Mouse (Mus musculus): Measurements from ENCODE around the gene Pign.

The Pign gene

GRCm38 (mm10) chr1:105556078-105556477 is 107.4 kb downstream of the Pign start:
- DNase-seq, result no peak

- DNase-seq, result no peak
These were observed 108.2 kb downstream of the Pign start for GRCm38 (mm10) chr1:105555192-105555718.

GRCm38 (mm10) chr1:105553130-105553529 is 110.3 kb downstream of the Pign start:
- no peak for DNase-seq

- no peak for DNase-seq
These were observed 113.3 kb downstream of the Pign start for GRCm38 (mm10) chr1:105550163-105550562.

- DNase-seq, result no peak
These were observed 113.8 kb downstream of the Pign start for GRCm38 (mm10) chr1:105549648-105550047.

GRCm38 (mm10) chr1:105543051-105543450 is 120.4 kb downstream of the Pign start:
- no peak for DNase-seq

- no peak for DNase-seq
These were observed 139.7 kb downstream of the Pign start for GRCm38 (mm10) chr1:105523768-105524167.

GRCm38 (mm10) chr1:105522321-105522720 is 141.2 kb downstream of the Pign start:
- DNase-seq, result no peak

GRCm38 (mm10) chr1:105518101-105518500 is 145.4 kb downstream of the Pign start:
- no peak for DNase-seq

- no peak for DNase-seq
These were observed 156.4 kb downstream of the Pign start for GRCm38 (mm10) chr1:105507116-105507515.

GRCm38 (mm10) chr1:105492626-105493025 is 170.9 kb downstream of the Pign start:
- no peak for DNase-seq

- no peak for DNase-seq
These were observed 174.0 kb downstream of the Pign start for GRCm38 (mm10) chr1:105489456-105489855.

- DNase-seq, result no peak
These were observed 176.4 kb downstream of the Pign start for GRCm38 (mm10) chr1:105487037-105487436.

All from cerebellum, adult 11-12 months (tissue).